Mouse (Mus musculus): ENCODE data around the gene Tctex1d4. TPM values are rescaled to one million over a fixed set of nuclear protein-coding genes. Genes with fewer than 3 reads are reported as not detected.

The Tctex1d4 gene
- under 1 TPM in 1 of 2 experiments, not detected in 1; 0.31 TPM for total RNA-seq (2021)

- intact Hi-C loops (cut with DNase I): loop anchor here (10.0 kb wide), 1 partner anchor 422 kb away; the partner anchor contains the start of genes Ccdc163 and Mmachc
- DNase-seq: peak in 1 of 2 experiments; percentile 34
These were observed at the start of gene Tctex1d4 for GRCm38 (mm10) chr4:117126675-117127290. Gene Tctex1d4 (plus strand): TSS chr4:117126794.

- DNase-seq: no peak
- intact Hi-C loops (cut with DNase I): no loop called here
These were observed 38.5 kb upstream of the Tctex1d4 start for GRCm38 (mm10) chr4:117087948-117088640.

- intact Hi-C loops (cut with DNase I): no loop called here
- no peak for DNase-seq
These were observed 36.0 kb upstream of the Tctex1d4 start for GRCm38 (mm10) chr4:117090586-117090985.

GRCm38 (mm10) chr4:117094626-117095361 lies 31.8 kb upstream of the Tctex1d4 start:
- no peak for DNase-seq
- intact Hi-C loops (cut with DNase I): loop anchor here (5.0 kb wide), 2 partner anchors 77 to 92 kb away; partner anchors contain the start of gene Eif2b3

GRCm38 (mm10) chr4:117095551-117096452 lies 30.8 kb upstream of the Tctex1d4 start, which contains the start of gene Ptch2:
Gene Ptch2 (plus strand): TSS chr4:117096075.
- DNase-seq: peak; percentile 87 to 88
- intact Hi-C loops (cut with DNase I): loop anchor here (5.0 kb wide), 2 partner anchors 79 to 94 kb away; partner anchors contain the start of gene Eif2b3

- DNase-seq: peak; percentile 35 to 45
- intact Hi-C loops (cut with DNase I): loop anchor here (5.0 kb wide), 2 partner anchors 79 to 94 kb away; partner anchors contain the start of gene Eif2b3
These were observed 29.9 kb upstream of the Tctex1d4 start for GRCm38 (mm10) chr4:117096666-117097065.

GRCm38 (mm10) chr4:117097969-117098763 lies 28.4 kb upstream of the Tctex1d4 start:
- intact Hi-C loops (cut with DNase I): loop anchor here (5.0 kb wide), 2 partner anchors 81 to 96 kb away; partner anchors contain the start of gene Eif2b3
- DNase-seq: peak; percentile 22 to 34

- DNase-seq: no peak
- intact Hi-C loops (cut with DNase I): loop anchor here (5.0 kb wide), 2 partner anchors 81 to 96 kb away; partner anchors contain the start of gene Eif2b3
These were observed 27.9 kb upstream of the Tctex1d4 start for GRCm38 (mm10) chr4:117098764-117099036.

GRCm38 (mm10) chr4:117100036-117100435 lies 26.6 kb upstream of the Tctex1d4 start:
- DNase-seq: no peak
- intact Hi-C loops (cut with DNase I): no loop called here

- DNase-seq: peak; percentile 55 to 65
- intact Hi-C loops (cut with DNase I): no loop called here
These were observed 25.4 kb upstream of the Tctex1d4 start for GRCm38 (mm10) chr4:117101218-117101617.

- intact Hi-C loops (cut with DNase I): no loop called here
- no peak for DNase-seq
These were observed 21.9 kb upstream of the Tctex1d4 start for GRCm38 (mm10) chr4:117104672-117105071.

GRCm38 (mm10) chr4:117105127-117105526 lies 21.5 kb upstream of the Tctex1d4 start:
- DNase-seq: no peak
- intact Hi-C loops (cut with DNase I): no loop called here

- intact Hi-C loops (cut with DNase I): no loop called here
- DNase-seq: no peak
These were observed 18.6 kb upstream of the Tctex1d4 start for GRCm38 (mm10) chr4:117107813-117108523.

GRCm38 (mm10) chr4:117108524-117108849 lies 18.1 kb upstream of the Tctex1d4 start:
- intact Hi-C loops (cut with DNase I): no loop called here
- no peak for DNase-seq

- no peak for DNase-seq
- intact Hi-C loops (cut with DNase I): no loop called here
These were observed 17.3 kb upstream of the Tctex1d4 start for GRCm38 (mm10) chr4:117109330-117109729.

- intact Hi-C loops (cut with DNase I): no loop called here
- DNase-seq: no peak
These were observed 16.3 kb upstream of the Tctex1d4 start for GRCm38 (mm10) chr4:117110249-117110648.

GRCm38 (mm10) chr4:117110985-117111384 lies 15.6 kb upstream of the Tctex1d4 start:
- intact Hi-C loops (cut with DNase I): no loop called here
- DNase-seq: no peak

GRCm38 (mm10) chr4:117113237-117113636 lies 13.4 kb upstream of the Tctex1d4 start:
- DNase-seq: no peak
- intact Hi-C loops (cut with DNase I): no loop called here

GRCm38 (mm10) chr4:117115592-117115991 lies 11.0 kb upstream of the Tctex1d4 start:
- intact Hi-C loops (cut with DNase I): no loop called here
- no peak for DNase-seq
